8 mouse cellular contexts compared by ENCODE assay signal in genomic region chr7:80059064-80059838, GRCm38 (mm10). TPM values are rescaled to one million over a fixed set of nuclear protein-coding genes. Genes with fewer than 3 reads are reported as not detected.
DNase-seq lines count a peak whose midpoint lies in the region; ATAC-seq and TF ChIP-seq lines count a peak whose summit lies in the region.

No protein-coding gene starts in this region.

- no peaks in the 10 kb centered on the region for H3K9me3 ChIP-seq in hindbrain, embryonic 10.5 days
- H3K9me3 ChIP-seq in hindbrain, postnatal 0 days (ENCODE audit: low read length), result no peaks in the 10 kb centered on the region
- H3K9me3 ChIP-seq in G1E (replicated peaks), result no peaks in the 10 kb centered on the region
- no peaks in the 10 kb centered on the region for H3K9me3 ChIP-seq in heart, embryonic 15.5 days (replicated peaks)

- H3K9ac ChIP-seq in hindbrain, postnatal 0 days (replicated peaks; ENCODE audit: low read length), result no peak overlapping the region
- no peak overlapping the region for H3K9ac ChIP-seq in heart, embryonic 15.5 days

- H3K79me2 ChIP-seq in macrophage (ENCODE audit: inconsistent target), result peaks cover 100% of the 10 kb centered on the region

- H3K4me3 ChIP-seq in hindbrain, embryonic 10.5 days, result no peak overlapping the region
- H3K4me3 ChIP-seq in hindbrain, postnatal 0 days (ENCODE audit: low read length), result no peak overlapping the region
- H3K4me3 ChIP-seq in G1E (ENCODE audit: low read depth, low read length), result peak overlapping the region; percentile 37; the same call in 1 of the 2 replicates
- H3K4me3 ChIP-seq in heart, embryonic 15.5 days, result no peak overlapping the region
- H3K4me3 ChIP-seq in macrophage (ENCODE audit: inconsistent target), result no peak overlapping the region

- 69% methylated on average over 13 of the region's 13 CpGs for WGBS in hindbrain, embryonic 10.5 days
- 69% methylated on average over 13 of the region's 13 CpGs for WGBS in hindbrain, postnatal 0 days
- WGBS in heart, embryonic 15.5 days, result 54% methylated on average over 13 of the region's 13 CpGs
- WGBS in macrophage (ENCODE audit: missing documents), result 29% methylated on average over 10 of the region's 13 CpGs

- peaks cover 9% of the 10 kb centered on the region; the same call in 1 of the 2 replicates for H3K36me3 ChIP-seq in hindbrain, embryonic 10.5 days
- H3K36me3 ChIP-seq in hindbrain, postnatal 0 days (ENCODE audit: insufficient read depth, low read length), result no peaks in the 10 kb centered on the region
- H3K36me3 ChIP-seq in G1E (replicated peaks), result peaks cover 55% of the 10 kb centered on the region
- no peaks in the 10 kb centered on the region for H3K36me3 ChIP-seq in heart, embryonic 15.5 days
- peaks cover 6% of the 10 kb centered on the region; the same call in 1 of the 2 replicates for H3K36me3 ChIP-seq in macrophage (ENCODE audit: inconsistent target)

- DNase-seq in hindbrain, embryonic 10.5 days (ENCODE audit: low spot score), result no peak
- no peak for DNase-seq in hindbrain, postnatal 0 days (ENCODE audit: low spot score)
- DNase-seq in G1E (ENCODE audit: low spot score), result peak; percentile 63
- DNase-seq in layer of hippocampus, postnatal 10 days (ENCODE audit: low spot score in 2 of 2), result no peak
- no peak for DNase-seq in thymus, postnatal 25 days
- no peak for DNase-seq in left cerebral cortex, adult 18-20 months (ENCODE audit: low spot score in 2 of 2)

- H3K27ac ChIP-seq in hindbrain, embryonic 10.5 days, result peak overlapping the region; percentile 91
- no peak overlapping the region for H3K27ac ChIP-seq in hindbrain, postnatal 0 days
- H3K27ac ChIP-seq in heart, embryonic 15.5 days, result peak overlapping the region; percentile 88
- H3K27ac ChIP-seq in macrophage, result peak overlapping the region; percentile 86

- peaks cover 96% of the 10 kb centered on the region for H3K4me1 ChIP-seq in hindbrain, embryonic 10.5 days (replicated peaks)
- peaks cover 25% of the 10 kb centered on the region for H3K4me1 ChIP-seq in hindbrain, postnatal 0 days (ENCODE audit: insufficient read depth, low read length)
- H3K4me1 ChIP-seq in G1E (ENCODE audit: insufficient read depth, low read depth, low read length), result peaks cover 86% of the 10 kb centered on the region
- peaks cover 73% of the 10 kb centered on the region for H3K4me1 ChIP-seq in heart, embryonic 15.5 days (replicated peaks)

- no peaks in the 10 kb centered on the region for H3K27me3 ChIP-seq in hindbrain, embryonic 10.5 days (ENCODE audit: insufficient read depth, poor library complexity, severe bottlenecking)
- H3K27me3 ChIP-seq in hindbrain, postnatal 0 days (ENCODE audit: insufficient read depth, low read length), result no peaks in the 10 kb centered on the region
- no peaks in the 10 kb centered on the region for H3K27me3 ChIP-seq in G1E (ENCODE audit: insufficient read depth, low read length)
- no peaks in the 10 kb centered on the region for H3K27me3 ChIP-seq in heart, embryonic 15.5 days

- no peak for ATAC-seq in hindbrain, postnatal 0 days
- ATAC-seq in G1E (ENCODE audit: extremely low read depth, insufficient number of reproducible peaks, low FRiP score, poor library complexity, severe bottlenecking), result peak; percentile 50
- no peak for ATAC-seq in heart, embryonic 15.5 days (replicated peaks; ENCODE audit: insufficient number of reproducible peaks, insufficient read depth, low FRiP score, low read depth)

- no peak overlapping the region for H3K4me2 ChIP-seq in hindbrain, postnatal 0 days (ENCODE audit: low read depth, low read length)
- H3K4me2 ChIP-seq in heart, embryonic 15.5 days, result no peak overlapping the region

- TF ChIP-seq CTCF in hindbrain, postnatal 0 days (IDR thresholded peaks at IDR 0.05; ENCODE audit: low read depth), result no peak
- TF ChIP-seq CTCF in G1E (IDR thresholded peaks at IDR 0.05; ENCODE audit: low read depth, low read length), result no peak

RNA-seq across cellular contexts. Expression of gene Zfp710, which starts 34.6 kb away (rescaled TPM):
- polyA plus RNA-seq in hindbrain, embryonic 10.5 days (2016; fragmentation: Nextera tagmentation; extraction: Ambion mirVana), result 37.5 and 39.3 TPM in 2 replicates
- 25.8 and 29.7 TPM in 2 replicates for total RNA-seq in hindbrain, postnatal 0 days (2014; rRNA removed)
- polyA plus RNA-seq in hindbrain, postnatal 0 days (2015; fragmentation: Nextera tagmentation; extraction: Ambion mirVana), result 8.4 and 10.3 TPM in 2 replicates
- 25.1 and 38.6 TPM in 2 replicates for total RNA-seq in G1E (2014; fragmentation: Nextera tagmentation)
- total RNA-seq in G1E (2017), result 10.7 and 13.1 TPM in 2 replicates
- polyA plus RNA-seq in G1E (2012), result 53.7 and 54.3 TPM in 2 replicates
- 9.4 and 13.6 TPM in 2 replicates for polyA plus RNA-seq in heart, embryonic 15.5 days (2015; fragmentation: Nextera tagmentation; extraction: Ambion mirVana)
- total RNA-seq in macrophage (2018; cell fraction: chromatin; rRNA removed), result 100 to 1,000 TPM in 9 of 26 experiments, 10 to 100 TPM in 17; 10.9 to 127 (median 87.0) TPM
- 10 to 100 TPM; 18.9 to 85.9 (median 65.4) TPM for total RNA-seq in macrophage (2018; cell fraction: cytosol; rRNA removed)
- 100 to 1,000 TPM in 9 of 26 experiments, 10 to 100 TPM in 17; 15.7 to 151 (median 83.9) TPM for total RNA-seq in macrophage (2018; cell fraction: nucleus; rRNA removed)
- polyA plus RNA-seq in macrophage (2018), result 33.7 to 69.0 TPM (median 50.1 TPM) in 3 replicates
- total RNA-seq in layer of hippocampus, postnatal 10 days (2021), result 10 to 100 TPM; 18.3 to 19.8 TPM
- total RNA-seq in left cerebral cortex, adult 18-20 months (2021), result 10 to 100 TPM; 19.4 to 22.1 TPM

RNA-seq across cellular contexts. Expression of gene Idh2, which starts 55.9 kb away (rescaled TPM):
- 429 and 446 TPM in 2 replicates for polyA plus RNA-seq in hindbrain, embryonic 10.5 days (2016; fragmentation: Nextera tagmentation; extraction: Ambion mirVana)
- 126 and 161 TPM in 2 replicates for total RNA-seq in hindbrain, postnatal 0 days (2014; rRNA removed)
- polyA plus RNA-seq in hindbrain, postnatal 0 days (2015; fragmentation: Nextera tagmentation; extraction: Ambion mirVana), result 152 and 158 TPM in 2 replicates
- 58.5 and 87.5 TPM in 2 replicates for total RNA-seq in G1E (2014; fragmentation: Nextera tagmentation)
- total RNA-seq in G1E (2017), result 98.7 and 106 TPM in 2 replicates
- 90.0 and 114 TPM in 2 replicates for polyA plus RNA-seq in G1E (2012)
- polyA plus RNA-seq in heart, embryonic 15.5 days (2015; fragmentation: Nextera tagmentation; extraction: Ambion mirVana), result 2,234 and 2,284 TPM in 2 replicates
- total RNA-seq in macrophage (2018; cell fraction: chromatin; rRNA removed), result 100 to 1,000 TPM in 3 of 26 experiments, 10 to 100 TPM in 19, 1 to 10 TPM in 4; 5.1 to 131 (median 33.7) TPM
- total RNA-seq in macrophage (2018; cell fraction: cytosol; rRNA removed), result 10 to 100 TPM; 35.0 to 94.6 (median 64.7) TPM
- total RNA-seq in macrophage (2018; cell fraction: nucleus; rRNA removed), result 100 to 1,000 TPM in 1 of 26 experiments, 10 to 100 TPM in 25; 17.1 to 112 (median 41.7) TPM
- 72.5 to 101 TPM (median 88.0 TPM) in 3 replicates for polyA plus RNA-seq in macrophage (2018)
- 10 to 100 TPM; 60.9 to 67.7 TPM for total RNA-seq in layer of hippocampus, postnatal 10 days (2021)
- total RNA-seq in left cerebral cortex, adult 18-20 months (2021), result 10 to 100 TPM; 51.5 to 63.4 TPM
